Mouse (Mus musculus) testis, adult 2 months (tissue): Measurements from ENCODE around the gene Wif1. TPM values are rescaled to one million over a fixed set of nuclear protein-coding genes. Genes with fewer than 3 reads are reported as not detected.

Experiments used
- H3K27ac ChIP-seq: fragments of 200-500 bp; 2 replicates; pipeline ENCODE4 v1.5.1; 2012; ENCODE audit warnings: low read depth, low read length; ENCODE audit not compliant: control insufficient read depth, insufficient read depth
- H3K27me3 ChIP-seq: fragments of 200-500 bp; 2 replicates; pipeline ENCODE4 v1.6.1; 2012; ENCODE audit warnings: mild to moderate bottlenecking, low read length, moderate library complexity; ENCODE audit not compliant: control insufficient read depth, insufficient read depth
- H3K36me3 ChIP-seq: fragments of 200-500 bp; 2 replicates; pipeline ENCODE4 v1.6.1; 2012; ENCODE audit warnings: mild to moderate bottlenecking, low read length; ENCODE audit not compliant: control insufficient read depth, insufficient read depth
- H3K4me1 ChIP-seq: fragments of 200-500 bp; 2 replicates; pipeline ENCODE4 v1.6.1; 2012; ENCODE audit warnings: low read length; ENCODE audit not compliant: control insufficient read depth, insufficient read depth
- H3K4me3 ChIP-seq: fragments of 200-500 bp; 2 replicates; pipeline ENCODE4 v1.5.1; 2012; ENCODE audit warnings: low read depth, mild to moderate bottlenecking, low read length, moderate library complexity, mixed read lengths; ENCODE audit not compliant: control insufficient read depth
- CTCF ChIP-seq: fragments of 200-500 bp; IDR thresholded peaks from 2 replicates; pipeline ENCODE4 v1.5.1; 2012; ENCODE audit warnings: low read depth, mild to moderate bottlenecking, inconsistent platforms, low read length, moderate library complexity; ENCODE audit not compliant: control insufficient read depth, insufficient read depth, insufficient replicate concordance
- POLR2A ChIP-seq: fragments of 200-500 bp; IDR thresholded peaks from 2 replicates; pipeline ENCODE4 v1.6.1; 2012; ENCODE audit warnings: low read depth, mild to moderate bottlenecking, inconsistent platforms, low read length, moderate library complexity; ENCODE audit not compliant: control insufficient read depth
- polyA plus RNA-seq: library from polyadenylated mRNA; depleted of rRNA; stranded (reverse); fragments of >200 nt; gene quantifications from 2 replicates; pipeline ENCODE4 v1.2.3, GENCODE M21; 2012

Wif1 gene
- polyA plus RNA-seq, 1 experiment = 0.23 TPM

DNA sequence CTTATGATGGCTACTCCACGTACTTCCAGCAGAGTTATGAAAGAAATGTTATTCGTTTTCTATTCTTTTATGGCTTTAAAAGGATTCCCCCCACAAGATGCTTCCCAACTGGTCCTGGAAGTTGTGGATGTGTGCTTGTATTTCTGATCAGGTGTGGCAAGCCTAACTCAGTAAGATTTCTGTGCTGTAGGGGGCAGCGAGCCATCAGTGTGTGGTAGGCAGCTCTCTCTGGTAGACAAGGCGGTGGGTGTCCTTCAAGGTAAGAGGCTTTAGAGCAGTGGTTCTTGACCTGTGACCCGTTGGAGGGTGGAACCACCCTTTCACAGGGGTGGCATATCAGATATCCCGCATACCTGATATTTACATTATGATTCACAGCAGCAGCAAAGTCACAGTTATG, 23.1 kb downstream of the Wif1 start:
- H3K27me3 ChIP-seq = no peaks in the 10 kb centered on the region
- no peak overlapping the region for H3K4me3 ChIP-seq
- H3K4me1 ChIP-seq = no peaks in the 10 kb centered on the region
- no peak for TF ChIP-seq CTCF
- TF ChIP-seq POLR2A = no peak
- H3K36me3 ChIP-seq = no peaks in the 10 kb centered on the region
- no peak overlapping the region; the same call in 1 of the 2 replicates for H3K27ac ChIP-seq

DNA sequence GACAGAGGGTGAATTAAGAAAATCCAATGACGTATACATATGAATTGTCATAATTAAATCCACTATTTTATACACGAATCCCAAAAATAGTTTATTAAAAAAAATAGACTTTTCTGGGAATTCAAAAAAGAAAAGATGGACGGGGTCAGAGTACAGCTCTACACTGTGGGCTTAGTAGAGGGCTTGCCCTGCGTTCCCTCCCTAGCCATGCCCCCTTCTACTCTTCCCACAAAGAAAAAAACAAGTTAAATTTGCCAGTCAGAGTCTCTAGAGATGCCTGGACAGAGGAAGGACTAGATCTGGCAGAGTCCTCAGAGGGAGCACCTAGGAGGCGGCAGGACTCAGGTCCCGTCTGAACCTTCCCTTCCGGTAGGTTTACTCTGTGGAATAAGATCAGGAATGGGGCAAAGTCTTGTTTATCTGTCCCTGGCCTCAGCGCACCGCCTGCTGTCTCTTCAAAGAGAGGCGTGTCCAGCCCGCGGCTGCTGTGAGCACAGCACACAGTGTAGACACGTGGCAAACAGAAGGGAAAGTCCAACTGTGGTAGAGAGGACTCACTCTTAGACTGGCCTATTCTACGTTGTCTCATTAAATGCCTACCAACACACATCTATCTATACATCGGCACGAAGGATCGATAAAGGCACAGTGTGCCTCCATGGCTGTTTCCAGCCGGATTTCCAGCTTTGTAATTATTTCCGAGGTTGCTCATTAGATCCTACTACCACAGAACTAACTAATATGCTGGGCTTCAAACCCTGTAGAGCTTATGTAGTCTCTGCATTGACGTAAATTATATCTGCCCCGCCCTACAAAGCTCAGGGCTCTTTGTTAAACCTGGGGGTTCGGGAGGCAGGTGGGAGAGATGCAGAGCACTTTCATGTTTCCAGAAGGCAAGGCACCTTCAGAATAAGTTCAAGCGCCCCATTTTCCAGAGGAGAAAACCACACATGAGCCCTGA, 25.6 kb downstream of the Wif1 start:
- TF ChIP-seq CTCF (no peak), POLR2A (no peak)
- Histone ChIP-seq H3K27me3 (no peaks in the 10 kb centered on the region), H3K4me3 (no peak overlapping the region), H3K4me1 (peaks cover 4% of the 10 kb centered on the region), H3K36me3 (no peaks in the 10 kb centered on the region), H3K27ac (no peak overlapping the region)

DNA sequence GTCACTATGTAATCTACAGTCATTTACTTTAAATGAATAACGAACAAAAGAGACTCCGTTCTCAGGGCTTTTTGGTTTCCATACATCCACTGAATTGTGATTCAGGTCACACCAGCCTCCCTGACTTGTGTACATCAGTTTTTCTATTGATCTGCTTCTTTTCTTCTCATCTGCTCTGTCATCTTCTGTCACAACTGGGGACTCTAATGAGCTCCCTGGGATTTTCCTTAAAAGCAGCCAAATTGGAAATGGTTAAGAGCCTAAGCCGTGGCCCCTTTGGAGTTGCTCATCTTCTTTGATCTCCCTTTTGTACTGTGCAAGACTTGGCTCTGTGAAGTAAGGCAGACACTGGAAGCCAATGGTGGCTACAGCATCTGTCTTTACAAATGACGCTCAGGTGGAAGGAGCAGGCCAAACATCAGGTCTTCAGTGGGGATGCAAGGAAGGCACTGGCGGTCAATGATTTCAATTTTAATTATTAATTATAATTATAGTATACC, 27.6 kb downstream of the Wif1 start:
- H3K4me3 ChIP-seq = no peak overlapping the region
- H3K27me3 ChIP-seq = no peaks in the 10 kb centered on the region
- TF ChIP-seq POLR2A (no peak), CTCF (no peak)
- H3K4me1 ChIP-seq = peaks cover 4% of the 10 kb centered on the region
- no peaks in the 10 kb centered on the region for H3K36me3 ChIP-seq
- no peak overlapping the region for H3K27ac ChIP-seq

DNA sequence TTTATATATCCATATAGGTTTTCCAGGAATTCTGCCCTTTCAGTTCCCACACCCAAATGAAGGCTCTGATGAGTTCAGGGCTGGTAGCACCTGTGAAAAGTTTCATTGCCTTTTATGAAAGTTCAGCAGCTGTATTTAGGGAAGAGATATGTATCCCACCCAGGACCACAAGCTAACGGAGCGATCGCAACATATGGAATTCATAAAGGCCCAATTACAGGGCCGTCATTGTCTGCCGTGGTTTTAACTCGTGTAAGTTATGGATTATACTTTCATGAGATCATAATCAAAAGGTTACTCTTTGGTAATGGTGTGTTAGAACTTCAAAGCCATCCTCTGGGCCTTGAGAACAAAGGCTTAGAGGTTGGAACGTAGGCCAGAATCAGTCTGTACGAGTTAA, 28.9 kb downstream of the Wif1 start:
- Histone ChIP-seq H3K4me1 (peaks cover 4% of the 10 kb centered on the region), H3K27me3 (no peaks in the 10 kb centered on the region), H3K36me3 (no peaks in the 10 kb centered on the region), H3K4me3 (no peak overlapping the region), H3K27ac (no peak overlapping the region)
- TF ChIP-seq POLR2A (no peak), CTCF (no peak)

DNA sequence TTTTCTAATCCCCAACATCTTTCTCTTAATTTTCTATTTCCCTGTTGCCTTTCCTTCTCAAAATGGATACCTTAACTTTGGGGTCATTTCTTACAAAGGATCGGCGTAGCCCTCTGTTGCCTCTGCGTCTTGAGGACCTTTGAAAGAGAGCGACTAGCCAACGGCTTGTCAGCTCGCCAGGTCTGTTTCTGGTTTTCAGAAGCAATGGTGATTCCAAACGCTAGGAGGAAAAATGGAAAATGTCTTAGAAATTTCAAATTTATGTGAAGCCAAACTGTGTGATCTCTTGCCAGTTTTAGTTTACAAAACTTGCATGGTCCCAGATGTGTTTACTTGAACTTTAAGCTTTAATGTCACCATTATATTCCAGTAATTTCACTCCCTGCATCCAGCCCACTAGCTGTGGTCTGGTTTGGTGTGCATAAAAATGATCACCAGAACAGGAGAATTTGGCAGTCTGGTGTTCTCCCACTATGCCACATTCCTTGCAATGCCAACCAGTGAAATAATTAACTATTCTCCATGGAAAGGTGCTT, 33.7 kb downstream of the Wif1 start:
- Histone ChIP-seq H3K27me3 (no peaks in the 10 kb centered on the region), H3K4me1 (peaks cover 4% of the 10 kb centered on the region), H3K27ac (no peak overlapping the region)

DNA sequence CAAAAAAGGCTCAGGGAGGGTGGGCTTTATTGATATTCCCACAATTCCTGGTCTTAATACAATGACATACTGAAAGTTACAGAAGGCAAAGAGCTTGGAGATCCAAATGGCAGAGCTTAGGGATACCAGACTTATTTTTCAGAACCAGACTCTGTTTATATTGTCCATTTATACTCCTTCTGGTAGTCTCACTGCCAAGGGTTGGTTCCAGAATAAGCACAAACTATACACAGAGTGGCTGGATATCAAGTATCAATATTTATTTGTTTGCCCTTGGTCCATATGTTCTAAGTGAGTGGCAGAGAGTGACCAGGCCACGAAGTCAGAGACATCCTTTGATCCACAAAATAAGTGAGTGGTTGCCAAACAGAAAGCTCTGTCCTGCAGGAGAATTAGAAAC, 34.2 kb downstream of the Wif1 start:
- no peak overlapping the region for H3K27ac ChIP-seq

More for the DNA sequence above, 33.7 kb downstream of the Wif1 start:
- H3K36me3 ChIP-seq = no peaks in the 10 kb centered on the region
- H3K4me3 ChIP-seq = no peak overlapping the region
- TF ChIP-seq CTCF = no peak
- no peak for TF ChIP-seq POLR2A

DNA sequence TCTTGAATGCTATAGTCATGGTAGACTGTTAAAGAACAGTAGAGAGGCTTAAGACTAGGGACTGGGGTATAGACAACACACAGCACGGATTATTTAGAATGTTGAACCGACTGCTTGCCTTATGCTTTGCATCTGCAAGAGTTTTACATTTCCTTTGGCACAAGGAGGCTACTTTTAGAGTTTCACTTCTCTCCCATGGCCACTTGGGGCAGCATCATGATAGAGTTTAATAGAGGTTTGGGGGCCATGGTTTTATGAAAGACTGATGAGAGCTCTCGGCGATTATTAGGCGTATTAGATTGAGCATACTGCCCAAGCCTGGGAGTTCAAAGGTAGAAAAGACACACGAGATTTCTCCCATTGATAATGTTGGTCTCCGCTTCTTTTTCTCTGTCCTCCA, 37.0 kb downstream of the Wif1 start:
- Histone ChIP-seq H3K4me1 (no peaks in the 10 kb centered on the region), H3K27ac (no peak overlapping the region)

More for the DNA sequence above, 34.2 kb downstream of the Wif1 start:
- Histone ChIP-seq H3K4me1 (peaks cover 4% of the 10 kb centered on the region), H3K4me3 (no peak overlapping the region), H3K36me3 (no peaks in the 10 kb centered on the region), H3K27me3 (no peaks in the 10 kb centered on the region)
- TF ChIP-seq CTCF (no peak), POLR2A (no peak)

More for the DNA sequence above, 37.0 kb downstream of the Wif1 start:
- no peaks in the 10 kb centered on the region for H3K36me3 ChIP-seq
- H3K4me3 ChIP-seq = no peak overlapping the region
- no peaks in the 10 kb centered on the region for H3K27me3 ChIP-seq
- TF ChIP-seq POLR2A (no peak), CTCF (no peak)
